Mouse (Mus musculus): ENCODE measurements around the gene Ndufs8. TPM values are rescaled to one million over a fixed set of nuclear protein-coding genes. Genes with fewer than 3 reads are reported as not detected.

Gene Ndufs8
- total and polyA plus RNA-seq, 3 experiments, result 89.6 to 200 (median 128) TPM

GRCm38 (mm10) chr19:3928779-3929178 is 16.2 kb upstream of the Ndufs8 start:
- no peak overlapping the region for H3K4me3 ChIP-seq (ENCODE audit: low read depth, low read length)
- H3K4me1 ChIP-seq (ENCODE audit: insufficient read depth, low read depth, low read length), result no peaks in the 10 kb centered on the region; the same call in 1 of the 2 replicates

GRCm38 (mm10) chr19:3927989-3928388 is 15.4 kb upstream of the Ndufs8 start:
- DNase-seq (ENCODE audit: low spot score) (no peak), ATAC-seq (ENCODE audit: extremely low read depth, insufficient number of reproducible peaks, low FRiP score, poor library complexity, severe bottlenecking) (no peak)
- Histone ChIP-seq H3K4me1 (ENCODE audit: insufficient read depth, low read depth, low read length) (peaks cover 5% of the 10 kb centered on the region; the same call in 1 of the 2 replicates), H3K36me3 (replicated peaks) (no peaks in the 10 kb centered on the region), H3K4me3 (ENCODE audit: low read depth, low read length) (no peak overlapping the region), H3K27me3 (ENCODE audit: insufficient read depth, low read length) (peaks cover 58% of the 10 kb centered on the region), H3K9me3 (replicated peaks) (no peaks in the 10 kb centered on the region)
- TF ChIP-seq GATA1 (IDR thresholded peaks at IDR 0.05; ENCODE audit: borderline replicate concordance, low read length) (no peak), POLR2AphosphoS5 (IDR thresholded peaks at IDR 0.05; ENCODE audit: insufficient replicate concordance, low read depth, low read length) (no peak), GATA2 (IDR thresholded peaks at IDR 0.05; ENCODE audit: borderline replicate concordance, low read depth, low read length) (no peak), CTCF (IDR thresholded peaks at IDR 0.05; ENCODE audit: low read depth, low read length) (no peak), TAL1 (conservative IDR thresholded peaks at IDR 0.05; ENCODE audit: low read depth, low read length) (no peak)

More at GRCm38 (mm10) chr19:3928779-3929178, 16.2 kb upstream of the Ndufs8 start:
- DNase-seq (ENCODE audit: low spot score), result no peak
- TF ChIP-seq CTCF (IDR thresholded peaks at IDR 0.05; ENCODE audit: low read depth, low read length) (no peak), GATA1 (IDR thresholded peaks at IDR 0.05; ENCODE audit: borderline replicate concordance, low read length) (no peak), GATA2 (IDR thresholded peaks at IDR 0.05; ENCODE audit: borderline replicate concordance, low read depth, low read length) (no peak), POLR2AphosphoS5 (IDR thresholded peaks at IDR 0.05; ENCODE audit: insufficient replicate concordance, low read depth, low read length) (no peak), TAL1 (conservative IDR thresholded peaks at IDR 0.05; ENCODE audit: low read depth, low read length) (no peak)
- H3K36me3 ChIP-seq (replicated peaks), result no peaks in the 10 kb centered on the region
- no peaks in the 10 kb centered on the region for H3K9me3 ChIP-seq (replicated peaks)
- no peak for ATAC-seq (ENCODE audit: extremely low read depth, insufficient number of reproducible peaks, low FRiP score, poor library complexity, severe bottlenecking)
- peaks cover 54% of the 10 kb centered on the region for H3K27me3 ChIP-seq (ENCODE audit: insufficient read depth, low read length)

GRCm38 (mm10) chr19:3926685-3927084 is 14.1 kb upstream of the Ndufs8 start:
- DNase-seq (ENCODE audit: low spot score), result no peak
- Histone ChIP-seq H3K9me3 (replicated peaks) (no peaks in the 10 kb centered on the region), H3K4me3 (ENCODE audit: low read depth, low read length) (no peak overlapping the region), H3K36me3 (replicated peaks) (no peaks in the 10 kb centered on the region), H3K27me3 (ENCODE audit: insufficient read depth, low read length) (peaks cover 64% of the 10 kb centered on the region), H3K4me1 (ENCODE audit: insufficient read depth, low read depth, low read length) (peaks cover 5% of the 10 kb centered on the region; the same call in 1 of the 2 replicates)
- no peak for ATAC-seq (ENCODE audit: extremely low read depth, insufficient number of reproducible peaks, low FRiP score, poor library complexity, severe bottlenecking)
- TF ChIP-seq TAL1 (conservative IDR thresholded peaks at IDR 0.05; ENCODE audit: low read depth, low read length) (no peak), GATA1 (IDR thresholded peaks at IDR 0.05; ENCODE audit: borderline replicate concordance, low read length) (no peak), GATA2 (IDR thresholded peaks at IDR 0.05; ENCODE audit: borderline replicate concordance, low read depth, low read length) (no peak), CTCF (IDR thresholded peaks at IDR 0.05; ENCODE audit: low read depth, low read length) (no peak)

- H3K36me3 ChIP-seq (replicated peaks), result no peaks in the 10 kb centered on the region
- H3K9me3 ChIP-seq (replicated peaks), result no peaks in the 10 kb centered on the region
- no peak for ATAC-seq (ENCODE audit: extremely low read depth, insufficient number of reproducible peaks, low FRiP score, poor library complexity, severe bottlenecking)
- TF ChIP-seq POLR2AphosphoS5 (IDR thresholded peaks at IDR 0.05; ENCODE audit: insufficient replicate concordance, low read depth, low read length) (no peak), TAL1 (conservative IDR thresholded peaks at IDR 0.05; ENCODE audit: low read depth, low read length) (no peak)
- DNase-seq (ENCODE audit: low spot score), result no peak
- peaks cover 66% of the 10 kb centered on the region for H3K27me3 ChIP-seq (ENCODE audit: insufficient read depth, low read length)
- H3K4me1 ChIP-seq (ENCODE audit: insufficient read depth, low read depth, low read length), result peaks cover 5% of the 10 kb centered on the region; the same call in 1 of the 2 replicates
- H3K4me3 ChIP-seq (ENCODE audit: low read depth, low read length), result no peak overlapping the region
These were observed 13.7 kb upstream of the Ndufs8 start for GRCm38 (mm10) chr19:3926279-3926678.

GRCm38 (mm10) chr19:3925859-3926258 is 13.3 kb upstream of the Ndufs8 start:
- peaks cover 5% of the 10 kb centered on the region; the same call in 1 of the 2 replicates for H3K4me1 ChIP-seq (ENCODE audit: insufficient read depth, low read depth, low read length)
- ATAC-seq (ENCODE audit: extremely low read depth, insufficient number of reproducible peaks, low FRiP score, poor library complexity, severe bottlenecking), result no peak
- TF ChIP-seq TAL1 (conservative IDR thresholded peaks at IDR 0.05; ENCODE audit: low read depth, low read length) (no peak), GATA2 (IDR thresholded peaks at IDR 0.05; ENCODE audit: borderline replicate concordance, low read depth, low read length) (no peak), GATA1 (IDR thresholded peaks at IDR 0.05; ENCODE audit: borderline replicate concordance, low read length) (no peak), POLR2AphosphoS5 (IDR thresholded peaks at IDR 0.05; ENCODE audit: insufficient replicate concordance, low read depth, low read length) (no peak), CTCF (IDR thresholded peaks at IDR 0.05; ENCODE audit: low read depth, low read length) (no peak)

GRCm38 (mm10) chr19:3924868-3925267 is 12.3 kb upstream of the Ndufs8 start:
- DNase-seq (ENCODE audit: low spot score) (no peak), ATAC-seq (ENCODE audit: extremely low read depth, insufficient number of reproducible peaks, low FRiP score, poor library complexity, severe bottlenecking) (no peak)
- Histone ChIP-seq H3K4me3 (ENCODE audit: low read depth, low read length) (no peak overlapping the region), H3K9me3 (replicated peaks) (no peaks in the 10 kb centered on the region), H3K27me3 (ENCODE audit: insufficient read depth, low read length) (peaks cover 59% of the 10 kb centered on the region), H3K36me3 (replicated peaks) (no peaks in the 10 kb centered on the region), H3K4me1 (ENCODE audit: insufficient read depth, low read depth, low read length) (0 out of 2 replicates have a peak, but pooled peaks cover 5% of the 10 kb centered on the region)
- TF ChIP-seq TAL1 (conservative IDR thresholded peaks at IDR 0.05; ENCODE audit: low read depth, low read length) (no peak), POLR2AphosphoS5 (IDR thresholded peaks at IDR 0.05; ENCODE audit: insufficient replicate concordance, low read depth, low read length) (no peak), GATA2 (IDR thresholded peaks at IDR 0.05; ENCODE audit: borderline replicate concordance, low read depth, low read length) (no peak), GATA1 (IDR thresholded peaks at IDR 0.05; ENCODE audit: borderline replicate concordance, low read length) (no peak), CTCF (IDR thresholded peaks at IDR 0.05; ENCODE audit: low read depth, low read length) (no peak)

More at GRCm38 (mm10) chr19:3925859-3926258, 13.3 kb upstream of the Ndufs8 start:
- Histone ChIP-seq H3K36me3 (replicated peaks) (no peaks in the 10 kb centered on the region), H3K4me3 (ENCODE audit: low read depth, low read length) (no peak overlapping the region), H3K27me3 (ENCODE audit: insufficient read depth, low read length) (peaks cover 68% of the 10 kb centered on the region), H3K9me3 (replicated peaks) (no peaks in the 10 kb centered on the region)
- no peak for DNase-seq (ENCODE audit: low spot score)

Measured in G1E (cell line).